Mouse (Mus musculus) ovary, postnatal 10 days (tissue): ENCODE measurements around the gene Plekhj1.
"Not testable (repeated sequence)": the region's sequence is repeated elsewhere in the genome, so short reads cannot be mapped to it uniquely, and the experiment has no call there.

Source experiments
- DNase-seq: peaks from one replicate; pipeline ENCODE4 v3.0.0; 2022; ENCODE audit warnings: low spot score

Gene Plekhj1

DNA sequence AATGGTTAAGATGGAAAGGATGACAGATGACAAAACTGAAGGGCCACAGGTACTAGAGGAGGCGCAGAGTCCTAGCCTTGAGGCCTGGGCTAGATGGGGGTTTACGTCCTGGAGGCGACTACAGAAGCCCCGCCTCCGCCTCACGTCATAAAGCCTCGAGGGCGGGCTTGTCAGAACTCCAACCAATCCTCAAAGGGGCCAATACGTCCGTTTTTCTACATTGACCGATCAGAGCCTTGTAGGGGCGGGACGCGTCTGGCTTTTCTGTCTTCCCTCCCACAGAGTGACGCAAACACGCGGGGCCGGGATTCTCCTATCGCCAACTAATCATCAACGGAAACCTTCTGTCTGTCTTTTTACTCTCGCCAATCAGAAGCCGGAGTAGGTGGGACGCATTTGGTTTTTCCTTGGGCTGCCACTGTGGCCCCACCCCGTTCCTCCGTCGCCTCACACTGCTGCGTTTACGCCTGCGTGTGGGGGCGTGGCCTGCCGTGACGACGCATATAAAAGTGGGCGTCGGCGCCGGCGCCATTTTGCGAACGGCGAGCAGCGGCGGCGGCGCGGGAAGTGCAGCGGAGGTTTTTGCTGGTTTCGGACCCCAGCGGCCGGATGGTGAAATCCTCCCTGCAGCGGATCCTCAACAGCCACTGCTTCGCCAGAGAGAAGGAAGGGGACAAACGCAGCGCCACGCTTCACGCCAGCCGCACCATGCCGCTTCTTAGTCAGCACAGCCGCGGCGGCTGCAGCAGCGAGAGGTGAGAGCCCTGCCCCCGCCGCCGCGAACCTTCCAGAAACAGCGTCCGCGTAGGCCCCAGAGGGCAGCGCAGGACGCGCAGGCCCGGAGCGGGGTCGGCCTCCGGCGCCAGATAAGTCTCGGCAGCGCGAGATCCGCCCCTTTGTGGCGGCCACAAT lies 28.0 kb upstream of the Plekhj1 start, which contains the start of gene Oaz1:
Gene Oaz1, plus strand, starts transcription at position 506 of the 912 bp plus-strand sequence.
- DNase-seq, result peak; percentile 92

DNA sequence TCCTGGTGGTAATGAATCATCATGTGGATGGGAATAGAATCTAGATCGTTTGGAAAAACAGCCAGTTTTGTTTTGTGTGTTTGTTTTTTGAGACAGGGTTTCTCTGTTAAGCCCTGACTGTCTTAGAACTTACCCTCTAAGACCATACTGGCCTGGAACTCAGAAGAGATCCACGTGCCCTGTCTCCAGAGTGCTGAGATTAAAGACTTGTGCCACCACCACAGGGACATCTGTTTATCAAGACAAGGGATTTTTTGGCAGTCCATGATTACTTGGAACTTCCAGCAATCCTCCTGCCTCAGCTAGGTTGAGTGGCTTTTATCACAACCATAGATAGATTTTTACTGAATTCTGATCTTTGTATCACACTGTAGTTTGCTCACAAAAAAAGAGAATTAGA lies 26.4 kb upstream of the Plekhj1 start:
- DNase-seq, result no peak

DNA sequence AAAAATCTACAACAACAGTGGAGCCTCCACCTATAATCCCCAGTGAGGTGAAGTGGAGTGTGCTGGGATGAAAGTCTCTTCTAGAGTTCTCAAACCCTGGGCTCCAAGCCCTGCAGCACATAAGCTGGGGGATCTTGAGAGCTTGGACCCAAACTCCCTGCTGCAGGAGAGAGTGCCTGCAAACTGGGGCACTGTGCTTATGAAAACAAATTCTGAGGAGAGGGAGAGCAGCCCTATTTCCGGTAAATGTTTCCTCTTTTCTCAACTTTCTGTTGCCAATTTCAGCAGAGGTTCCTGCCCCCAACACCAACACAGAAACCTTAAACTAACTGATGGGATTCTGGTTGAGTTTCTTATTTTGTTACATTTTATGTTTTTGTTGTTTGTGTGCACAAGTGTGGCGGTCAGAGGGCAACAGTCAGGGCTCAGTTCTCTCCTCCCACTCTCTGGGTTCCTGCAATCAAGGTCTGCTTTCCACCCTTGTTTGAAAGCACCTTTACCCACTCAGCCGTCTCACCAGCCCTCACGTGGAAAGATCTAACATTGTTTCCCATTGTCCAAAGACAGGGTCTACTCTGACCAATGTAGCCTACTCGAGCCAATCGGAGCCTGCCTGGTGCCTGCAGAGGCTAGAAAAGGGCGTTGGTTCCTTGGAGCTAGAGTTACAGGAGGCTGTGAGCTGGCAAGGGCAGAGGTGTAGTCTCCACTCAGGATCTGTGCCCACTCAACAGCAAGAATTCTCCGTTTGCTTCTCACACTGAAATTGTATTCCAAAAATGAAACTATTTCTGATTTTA lies 25.6 kb upstream of the Plekhj1 start:
- no peak for DNase-seq

DNA sequence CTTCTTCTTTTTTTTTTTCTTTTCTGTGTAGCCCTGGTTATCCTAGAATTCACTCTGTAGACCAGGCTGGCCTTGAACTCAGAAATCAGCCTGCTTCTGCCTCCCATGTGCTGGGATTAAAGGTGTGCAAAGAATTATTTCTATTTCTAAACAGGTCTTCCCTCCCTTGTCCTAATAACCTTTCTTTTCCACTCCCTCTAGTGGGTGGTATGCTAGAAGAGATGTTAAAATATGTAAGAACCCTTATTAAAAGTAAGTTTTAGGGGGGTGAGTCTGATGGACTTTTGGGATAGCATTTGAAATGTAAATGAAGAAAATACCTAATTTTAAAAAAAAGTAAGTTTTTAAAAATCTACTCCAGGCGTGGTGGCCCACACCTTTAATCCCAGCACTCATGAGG lies 24.9 kb upstream of the Plekhj1 start:
- no peak for DNase-seq

DNA sequence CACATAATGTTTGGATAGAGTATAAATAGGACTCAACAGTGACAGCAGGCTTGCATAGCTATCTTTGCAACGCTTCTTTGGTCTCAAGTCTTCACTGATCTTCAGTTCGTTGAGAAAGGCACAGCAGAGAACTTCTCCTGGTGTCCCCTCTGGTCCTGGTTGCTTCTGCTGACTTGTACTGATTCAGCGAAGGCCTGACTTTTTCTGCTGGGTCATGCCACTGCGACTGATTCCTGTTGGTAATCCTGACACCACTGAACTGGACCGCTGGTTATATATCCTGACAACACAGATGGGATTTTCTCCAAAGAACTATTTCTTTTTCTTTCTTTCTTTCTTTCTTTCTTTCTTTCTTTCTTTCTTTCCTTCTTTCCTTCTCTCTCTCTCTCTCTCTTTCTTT lies 24.1 kb upstream of the Plekhj1 start:
- DNase-seq, result no peak

DNA sequence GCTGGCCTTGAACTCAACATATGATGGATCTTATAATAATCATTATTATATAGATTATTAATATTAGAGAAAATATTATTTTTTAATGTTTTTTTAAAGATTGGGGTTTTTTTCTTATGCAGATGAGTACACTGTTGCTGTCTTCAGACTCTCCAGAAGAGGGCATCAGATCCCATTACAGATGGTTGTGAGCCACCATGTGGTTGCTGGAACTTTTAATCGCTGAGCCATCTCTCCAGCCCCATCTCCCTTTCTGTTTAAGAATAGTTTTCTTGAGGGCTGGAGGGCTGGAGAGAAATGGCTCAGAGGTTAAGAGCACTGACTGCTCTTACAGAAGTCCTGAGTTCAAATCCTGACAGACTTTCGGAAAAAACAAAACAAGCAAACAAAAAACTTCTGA lies 23.6 kb upstream of the Plekhj1 start:
- no peak for DNase-seq

DNA sequence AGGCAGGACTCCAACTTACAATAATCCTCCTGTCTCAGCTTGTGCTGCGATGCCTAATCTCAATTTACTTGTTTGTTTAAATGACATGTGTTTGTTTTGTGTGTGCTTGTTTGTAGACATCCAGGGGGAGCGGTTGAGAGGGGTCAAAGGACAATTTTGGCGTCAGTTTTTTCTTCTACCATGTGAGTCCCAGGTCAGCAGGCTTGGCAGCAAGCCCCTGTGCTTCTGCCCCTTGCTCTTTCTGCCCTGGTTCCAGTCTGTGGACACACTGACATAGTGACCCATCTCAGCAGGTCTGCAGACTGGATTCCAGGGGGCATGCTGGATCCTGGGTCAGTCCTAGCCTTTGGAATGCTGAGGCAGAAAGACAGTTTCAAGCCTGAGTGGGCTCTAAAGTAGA lies 21.0 kb upstream of the Plekhj1 start:
- DNase-seq, result no peak

DNA sequence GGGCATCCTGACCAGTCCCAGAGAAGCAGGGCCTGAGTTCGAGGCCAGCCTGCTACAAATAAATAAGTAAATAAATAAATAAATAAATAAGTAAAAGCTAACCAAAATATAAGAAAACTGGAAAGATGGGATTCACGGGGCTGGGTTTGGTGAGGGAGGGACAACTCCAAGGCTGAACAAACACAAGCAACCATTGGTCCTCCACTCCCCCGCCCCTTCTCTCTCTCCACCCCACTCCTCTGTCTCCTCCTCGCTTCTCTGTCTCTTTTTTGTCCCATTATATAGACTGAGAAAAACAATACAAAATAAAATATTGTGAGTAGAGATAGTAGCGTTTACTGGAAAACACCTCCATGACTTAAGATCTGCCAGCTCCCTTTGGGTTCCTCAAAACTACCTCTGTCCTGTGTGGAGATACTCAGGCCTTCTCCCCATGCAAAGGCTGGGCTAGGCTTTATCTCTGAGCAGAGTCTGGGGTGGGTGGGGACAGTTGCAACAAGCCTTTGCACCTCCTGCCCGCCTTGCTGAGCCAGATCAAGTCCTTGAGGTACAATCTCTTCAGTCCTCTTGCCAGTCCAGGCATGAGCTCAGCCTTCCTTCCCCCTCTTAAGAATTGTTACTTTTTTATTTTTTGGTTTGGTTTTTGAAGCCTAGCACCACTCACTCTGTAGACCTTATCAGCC lies 20.3 kb upstream of the Plekhj1 start:
- DNase-seq, result no peak

DNA sequence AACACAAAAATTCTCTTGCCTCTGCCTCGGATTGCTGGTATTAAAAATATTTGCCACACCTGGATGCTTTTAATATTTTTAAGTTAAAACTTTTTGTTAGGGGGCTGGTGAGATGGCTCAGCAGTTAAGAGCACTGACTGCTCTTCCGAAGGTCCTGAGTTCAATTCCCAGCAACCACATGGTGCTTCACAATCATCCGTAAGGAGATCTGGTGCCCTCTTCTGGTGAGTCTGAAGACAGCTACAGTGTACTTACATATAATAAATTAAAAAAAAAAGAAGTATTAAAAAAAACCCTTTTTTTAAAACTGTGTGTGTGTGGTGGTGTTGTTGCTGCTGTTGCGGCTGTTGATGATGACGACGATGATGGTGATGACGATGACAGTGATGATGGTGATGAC lies 19.5 kb upstream of the Plekhj1 start:
- DNase-seq, result not testable (repeated sequence)

DNA sequence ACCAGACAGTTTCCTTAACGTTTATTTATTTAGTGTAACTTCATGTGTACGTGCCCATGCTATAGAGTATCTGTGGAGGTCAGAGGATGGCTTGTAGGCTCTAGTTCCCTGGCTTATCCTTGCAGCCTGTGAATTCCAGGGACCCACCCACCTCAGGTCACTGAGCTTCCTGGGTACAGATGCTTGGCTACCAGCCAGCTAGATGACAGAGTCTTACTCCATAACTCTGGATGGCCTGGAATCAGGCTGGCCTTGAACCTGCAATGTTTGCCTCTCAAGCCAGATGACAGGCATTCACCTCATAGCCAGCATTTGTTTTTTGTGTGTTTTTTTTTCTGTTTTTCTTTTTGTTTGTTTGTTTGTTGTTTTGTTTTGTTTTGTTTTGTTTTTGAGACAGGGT lies 18.7 kb upstream of the Plekhj1 start:
- DNase-seq, result no peak

DNA sequence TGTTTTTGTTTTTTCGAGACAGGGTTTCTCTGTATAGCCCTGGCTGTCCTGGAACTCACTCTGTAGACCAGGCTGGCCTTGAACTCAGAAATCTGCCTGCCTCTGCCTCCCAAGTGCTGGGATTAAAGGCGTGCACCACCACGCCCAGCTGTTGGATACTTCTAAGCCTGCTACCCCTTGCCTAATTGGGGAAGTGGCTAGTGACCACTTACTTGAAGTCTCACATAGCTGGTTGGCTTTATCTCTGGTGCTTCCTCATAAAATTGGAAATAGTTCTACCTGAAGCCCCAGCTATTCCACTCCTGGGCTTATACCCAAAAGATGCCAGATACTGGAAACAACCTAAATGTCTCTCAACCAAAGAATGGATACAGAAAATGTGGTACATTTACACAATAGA lies 17.9 kb upstream of the Plekhj1 start:
- not testable (repeated sequence) for DNase-seq

DNA sequence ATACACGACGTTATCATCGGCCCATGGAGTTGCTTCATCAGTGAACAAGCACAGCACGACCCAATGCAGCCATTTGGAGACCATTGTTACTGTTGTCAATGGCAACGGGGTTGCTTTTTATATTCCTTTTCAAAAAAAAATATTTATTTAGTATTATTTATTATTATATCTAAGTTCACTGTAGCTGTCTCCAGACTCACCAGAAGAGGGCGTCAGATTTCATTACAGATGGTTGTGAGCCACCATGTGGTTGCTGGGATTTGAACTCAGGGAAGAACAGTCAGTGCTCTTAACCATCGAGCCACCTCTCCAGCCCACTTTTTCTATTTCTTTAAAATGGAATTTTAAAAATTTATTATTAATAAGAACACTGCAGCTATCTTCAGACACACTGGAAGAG lies 16.4 kb upstream of the Plekhj1 start:
- no peak for DNase-seq

DNA sequence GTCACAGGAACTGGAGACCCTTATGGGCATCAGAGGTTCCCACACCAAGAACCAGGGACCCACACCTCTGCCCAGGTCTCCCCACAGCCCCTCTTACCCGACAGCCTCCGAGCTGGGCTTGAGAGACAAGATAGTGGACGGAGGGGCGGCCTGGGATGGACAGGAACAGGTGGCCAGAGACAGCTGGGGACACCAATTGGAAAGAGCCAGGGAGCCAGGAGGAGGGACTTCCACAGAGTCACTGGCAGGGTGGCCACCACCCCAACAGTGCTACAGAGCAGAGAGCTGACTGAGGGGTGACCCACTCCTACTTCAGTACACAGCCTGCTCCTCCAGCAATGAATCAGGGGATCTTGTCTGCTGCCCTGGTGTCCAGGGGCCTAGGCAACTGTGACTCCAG lies 14.9 kb upstream of the Plekhj1 start, which contains the start of gene Jsrp1:
Gene Jsrp1, minus strand, starts transcription at position 133 of the 400 bp plus-strand sequence.
- DNase-seq, result no peak

DNA sequence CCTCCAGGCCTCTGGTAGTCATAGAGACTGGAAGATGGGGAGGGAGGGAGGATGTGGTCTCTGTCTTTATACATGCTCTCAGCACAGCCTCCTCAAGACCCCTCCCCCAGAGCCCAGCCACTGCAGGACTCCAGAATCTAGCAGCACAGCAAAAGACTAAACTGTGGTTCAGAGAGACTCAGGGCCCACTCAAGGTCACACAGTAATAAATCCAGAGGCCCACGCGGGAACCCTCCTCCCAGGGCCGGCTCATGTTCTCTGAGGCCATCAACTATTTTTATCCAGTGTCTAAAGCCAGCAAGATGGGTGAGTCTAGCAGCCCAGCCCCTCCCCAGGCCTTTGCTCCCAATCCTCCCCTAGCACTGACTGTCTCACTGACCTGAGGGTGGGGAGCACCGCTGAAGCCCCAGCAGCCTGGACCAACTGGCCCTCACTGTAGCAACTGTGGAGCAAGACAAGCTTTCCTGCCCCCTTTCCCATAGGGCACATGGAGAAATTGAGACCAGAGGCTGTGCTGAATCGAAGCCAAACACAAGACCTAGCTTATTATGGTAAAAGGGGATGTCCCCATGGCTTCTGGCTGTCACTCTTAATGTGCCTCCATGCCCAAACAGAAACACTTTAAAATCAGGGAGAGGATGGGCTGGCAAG lies 14.1 kb upstream of the Plekhj1 start:
- DNase-seq, result no peak

DNA sequence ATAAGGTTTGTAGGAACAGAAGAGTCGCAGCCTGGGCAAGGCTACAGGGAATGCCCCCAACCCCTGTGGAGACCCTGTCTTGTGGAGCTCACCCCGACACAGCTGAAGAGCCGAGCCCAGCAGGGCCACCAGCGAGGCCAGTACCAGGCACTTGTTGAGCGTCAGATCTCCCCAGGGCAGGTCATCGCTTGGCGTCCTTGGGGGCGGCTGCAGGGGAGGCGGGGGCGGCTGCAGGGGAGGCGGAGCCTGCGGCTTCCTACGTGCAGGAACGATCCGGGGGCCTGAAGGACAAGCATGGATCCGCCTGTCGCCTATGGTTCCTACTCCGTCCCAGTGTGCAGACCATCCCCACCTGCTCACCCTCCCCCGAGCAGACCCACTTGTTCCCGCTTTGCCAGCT lies 11.7 kb upstream of the Plekhj1 start:
- no peak for DNase-seq

DNA sequence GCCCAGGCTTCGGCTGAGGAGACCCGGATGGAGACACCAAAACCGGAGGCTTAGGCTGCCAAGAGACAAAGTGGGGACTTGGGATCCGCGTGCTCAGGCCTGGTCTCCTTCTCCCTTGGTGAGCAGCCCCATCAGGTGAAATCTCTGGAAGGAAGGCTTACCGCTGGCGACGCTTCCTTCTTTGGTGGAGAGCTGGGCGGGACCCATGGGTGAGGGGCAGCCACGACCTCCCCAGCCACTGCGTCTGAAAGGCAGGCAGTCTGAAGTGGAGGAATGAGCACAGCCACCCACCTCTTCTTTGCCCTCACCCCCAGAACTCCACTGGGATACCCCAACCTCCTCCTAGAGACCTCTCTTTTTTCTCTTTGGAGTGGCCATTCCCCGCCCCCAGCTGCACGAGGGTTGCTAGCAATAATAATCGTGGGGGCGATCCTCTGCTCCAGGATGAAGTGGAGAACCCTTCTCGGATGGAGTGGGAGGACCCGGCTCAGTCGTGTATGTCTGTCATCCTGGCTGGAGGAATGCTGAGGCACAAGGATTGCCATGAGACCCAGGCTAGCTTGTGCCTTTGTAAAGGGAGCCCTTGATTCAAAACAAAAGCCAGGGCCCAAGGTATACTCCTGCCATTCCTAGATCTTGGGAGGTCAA lies 10.7 kb upstream of the Plekhj1 start:
- DNase-seq, result no peak

DNA sequence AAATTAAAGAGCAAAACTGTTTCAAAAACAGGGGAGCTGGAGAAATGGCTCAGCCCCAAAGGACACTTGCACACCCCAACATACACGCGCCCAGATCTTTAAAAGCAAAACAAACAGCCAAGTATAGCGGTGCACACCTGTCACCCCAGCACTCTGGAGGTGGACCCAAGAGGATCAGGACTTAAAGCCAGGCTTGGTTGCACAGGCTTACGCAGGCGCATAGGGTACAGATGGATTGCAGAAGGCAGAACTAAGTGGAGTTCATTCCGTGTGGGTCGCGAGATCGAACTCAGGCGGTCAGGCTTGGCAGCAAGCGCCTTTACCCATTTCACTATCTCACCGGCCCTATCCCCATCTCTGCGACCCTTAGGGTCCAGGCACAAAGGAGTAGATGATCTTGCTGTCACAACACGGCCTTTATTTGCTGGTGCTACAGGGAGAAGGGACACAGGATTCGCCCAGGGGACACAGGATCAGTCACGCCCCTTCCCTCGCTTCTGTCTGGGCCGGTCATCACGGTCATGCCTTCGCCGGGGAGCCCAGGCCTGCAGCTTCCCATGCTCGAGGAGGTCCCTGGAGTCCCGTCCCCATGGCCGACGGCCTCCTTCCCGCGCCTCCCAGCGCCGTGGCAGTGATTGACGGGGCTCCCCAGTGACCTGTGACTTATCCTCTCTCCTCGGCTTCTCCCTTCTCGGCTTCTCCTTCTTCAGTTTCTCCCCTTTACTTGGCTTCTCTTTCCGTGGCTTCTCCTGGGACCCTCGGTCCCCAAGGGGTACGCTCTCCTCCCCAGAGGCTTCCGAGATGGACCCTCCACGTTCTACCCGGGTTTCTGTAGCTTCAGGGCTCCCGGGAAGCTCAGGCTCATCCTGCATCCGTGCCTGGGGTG lies 9.9 kb upstream of the Plekhj1 start:
- DNase-seq, result no peak

DNA sequence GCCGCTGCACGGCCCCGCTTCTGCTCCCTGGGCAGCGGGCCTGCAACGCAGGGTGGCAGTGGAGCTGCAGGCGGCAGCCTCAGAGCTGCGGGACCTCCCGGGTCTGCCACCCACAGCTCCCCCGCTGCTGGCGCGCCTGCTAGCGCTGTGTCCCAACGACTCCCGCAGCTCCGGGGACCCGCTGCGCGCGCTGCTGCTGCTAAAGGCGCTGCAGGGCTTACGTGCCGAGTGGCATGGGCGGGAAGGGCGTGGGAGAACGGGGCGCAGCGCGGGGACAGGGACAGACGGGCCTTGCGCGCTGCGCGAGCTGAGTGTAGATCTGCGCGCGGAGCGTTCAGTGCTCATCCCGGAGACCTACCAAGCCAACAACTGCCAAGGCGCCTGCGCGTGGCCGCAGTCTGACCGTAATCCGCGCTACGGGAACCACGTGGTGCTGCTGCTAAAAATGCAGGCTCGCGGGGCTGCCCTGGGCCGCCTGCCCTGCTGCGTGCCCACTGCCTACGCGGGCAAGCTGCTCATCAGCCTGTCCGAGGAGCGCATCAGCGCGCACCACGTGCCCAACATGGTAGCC lies 8.7 kb upstream of the Plekhj1 start:
- DNase-seq, result no peak

DNA sequence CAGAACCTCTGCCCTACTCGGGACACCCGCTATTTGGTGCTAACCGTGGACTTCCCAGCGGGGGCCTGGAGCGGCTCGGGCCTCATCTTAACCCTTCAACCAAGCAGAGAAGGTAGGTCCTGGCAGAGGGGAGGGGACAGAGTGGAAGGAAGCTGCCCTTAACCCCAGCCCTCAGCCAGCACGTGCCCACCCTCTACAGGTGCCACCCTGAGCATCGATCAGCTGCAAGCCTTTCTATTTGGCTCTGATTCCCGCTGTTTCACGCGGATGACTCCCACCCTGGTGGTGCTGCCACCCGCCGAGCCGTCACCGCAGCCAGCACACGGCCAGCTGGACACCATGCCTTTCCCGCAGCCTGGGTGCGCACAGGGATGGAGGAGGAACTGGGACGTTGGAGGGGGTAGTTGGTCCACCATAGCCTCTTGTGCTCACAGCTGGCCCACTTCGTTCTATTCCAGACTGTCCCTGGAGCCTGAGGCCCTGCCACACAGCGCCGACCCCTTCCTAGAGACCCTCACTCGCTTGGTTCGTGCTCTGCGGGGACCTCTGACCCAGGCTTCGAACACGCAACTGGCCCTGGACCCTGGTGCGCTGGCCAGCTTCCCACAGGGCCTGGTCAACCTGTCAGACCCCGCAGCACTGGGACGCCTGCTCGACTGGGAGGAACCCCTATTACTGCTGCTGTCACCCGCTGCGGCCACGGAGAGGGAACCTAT lies 8.1 kb upstream of the Plekhj1 start:
- DNase-seq, result no peak
